Mouse (Mus musculus) E14TG2a.4 (cell line): ENCODE data around the gene Mlxipl.

Experiments
- CTCF ChIP-seq: conservative IDR thresholded peaks from 2 replicates; pipeline ENCODE4 v1.5.1; 2014; ENCODE audit warnings: low read length
- NANOG ChIP-seq: IDR thresholded peaks from 2 replicates; pipeline ENCODE4 v1.6.1; 2014; ENCODE audit warnings: borderline replicate concordance, low read length, mixed read lengths

GRCm38 (mm10) chr5:135180796-135181195, 91.1 kb downstream of the Mlxipl start:
- TF ChIP-seq CTCF (no peak), NANOG (no peak)
